ENCODE assay signal across 13 mouse cellular contexts in genomic region chr5:102508162-102508561, GRCm38 (mm10).
"Had no signal": no experiment of that assay in that cellular context is flagged by ENCODE, and none has a peak within 500 bp of the region (broad histone marks: within the 10 kb centered on the region; RNA-seq: fewer than 3 reads in every experiment).

No protein-coding gene starts in this region.

- H3K4me1 ChIP-seq: limb, embryonic 10.5 days; liver, embryonic 15.5 days; lung, embryonic 15.5 days had no signal

- H3K27me3 ChIP-seq: liver, embryonic 15.5 days; lung, embryonic 15.5 days had no signal

- H3K27ac ChIP-seq: limb, embryonic 10.5 days; liver, embryonic 15.5 days; lung, embryonic 15.5 days had no signal

- H3K4me2 ChIP-seq: liver, embryonic 11.5 days; liver, embryonic 15.5 days; lung, embryonic 15.5 days; midbrain, embryonic 11.5 days had no signal

- H3K9ac ChIP-seq: liver, embryonic 15.5 days; lung, embryonic 15.5 days had no signal

- H3K36me3 ChIP-seq: liver, embryonic 15.5 days; lung, embryonic 15.5 days had no signal

- ATAC-seq: intestine, postnatal 0 days; midbrain, embryonic 16.5 days had no signal

- H3K4me3 ChIP-seq: limb, embryonic 10.5 days; liver, embryonic 15.5 days; lung, embryonic 15.5 days had no signal

- DNase-seq: kidney, adult 8-10 months; kidney, postnatal 25 days; layer of hippocampus, adult 9-11 months; right cerebral cortex, postnatal 14 days; thymus, adult 18-20 months; thymus, postnatal 14 days had no signal

- H3K9me3 ChIP-seq: limb, embryonic 10.5 days; liver, embryonic 15.5 days; lung, embryonic 15.5 days had no signal
